Mouse (Mus musculus): ENCODE data around the gene Abca8a. TPM values are rescaled to one million over a fixed set of nuclear protein-coding genes. Genes with fewer than 3 reads are reported as not detected.

Gene Abca8a
- polyA plus RNA-seq, 1 experiment from 2014 or later, result not detected

- Histone ChIP-seq H3K9ac (ENCODE audit: low read length) (no peak overlapping the region), H3K4me3 (ENCODE audit: low read depth, low read length) (no peak overlapping the region), H3K36me3 (ENCODE audit: control insufficient read depth, insufficient read depth, low read length) (no peaks in the 10 kb centered on the region), H3K27me3 (ENCODE audit: control insufficient read depth, insufficient read depth, low read length) (no peaks in the 10 kb centered on the region), H3K4me2 (ENCODE audit: low read depth, low read length, severe bottlenecking) (no peak overlapping the region), H3K27ac (ENCODE audit: low read depth, low read length) (no peak overlapping the region), H3K9me3 (ENCODE audit: control insufficient read depth, low read length) (no peaks in the 10 kb centered on the region), H3K4me1 (replicated peaks; ENCODE audit: control insufficient read depth, insufficient read depth, low read length) (no peaks in the 10 kb centered on the region)
- WGBS, result 83% methylated on average over 2 of the region's 2 CpGs
- ATAC-seq (replicated peaks; ENCODE audit: low FRiP score), result no peak
- DNase-seq (ENCODE audit: low spot score), result no peak
Observed at GRCm38 (mm10) chr11:110091328-110091727, 4.5 kb downstream of the Abca8a start.

GRCm38 (mm10) chr11:110072158-110072557, 23.6 kb downstream of the Abca8a start:
- H3K4me1 ChIP-seq (replicated peaks; ENCODE audit: control insufficient read depth, insufficient read depth, low read length), result no peaks in the 10 kb centered on the region
- no peaks in the 10 kb centered on the region for H3K36me3 ChIP-seq (ENCODE audit: control insufficient read depth, insufficient read depth, low read length)
- DNase-seq (ENCODE audit: low spot score), result no peak
- no peak overlapping the region for H3K4me3 ChIP-seq (ENCODE audit: low read depth, low read length)
- no peak for ATAC-seq (replicated peaks; ENCODE audit: low FRiP score)
- no peak overlapping the region for H3K4me2 ChIP-seq (ENCODE audit: low read depth, low read length, severe bottlenecking)
- no peak overlapping the region for H3K27ac ChIP-seq (ENCODE audit: low read depth, low read length)
- H3K9ac ChIP-seq (ENCODE audit: low read length), result no peak overlapping the region
- no peaks in the 10 kb centered on the region for H3K27me3 ChIP-seq (ENCODE audit: control insufficient read depth, insufficient read depth, low read length)
- no peaks in the 10 kb centered on the region for H3K9me3 ChIP-seq (ENCODE audit: control insufficient read depth, low read length)
- 82% methylated on average over 3 of the region's 3 CpGs for WGBS

- Histone ChIP-seq H3K27ac (ENCODE audit: low read depth, low read length) (no peak overlapping the region), H3K9ac (ENCODE audit: low read length) (no peak overlapping the region), H3K9me3 (ENCODE audit: control insufficient read depth, low read length) (no peaks in the 10 kb centered on the region), H3K36me3 (ENCODE audit: control insufficient read depth, insufficient read depth, low read length) (no peaks in the 10 kb centered on the region), H3K4me3 (ENCODE audit: low read depth, low read length) (no peak overlapping the region), H3K4me2 (ENCODE audit: low read depth, low read length, severe bottlenecking) (no peak overlapping the region), H3K4me1 (replicated peaks; ENCODE audit: control insufficient read depth, insufficient read depth, low read length) (no peaks in the 10 kb centered on the region), H3K27me3 (ENCODE audit: control insufficient read depth, insufficient read depth, low read length) (no peaks in the 10 kb centered on the region)
- no peak for DNase-seq (ENCODE audit: low spot score)
- 69% methylated on average over 4 of the region's 4 CpGs for WGBS
- ATAC-seq (replicated peaks; ENCODE audit: low FRiP score), result no peak
Observed at GRCm38 (mm10) chr11:110061032-110061431, 34.7 kb downstream of the Abca8a start.

- H3K4me3 ChIP-seq (ENCODE audit: low read depth, low read length), result no peak overlapping the region
- H3K27ac ChIP-seq (ENCODE audit: low read depth, low read length), result no peak overlapping the region
- no peaks in the 10 kb centered on the region for H3K36me3 ChIP-seq (ENCODE audit: control insufficient read depth, insufficient read depth, low read length)
- H3K4me2 ChIP-seq (ENCODE audit: low read depth, low read length, severe bottlenecking), result no peak overlapping the region
- ATAC-seq (replicated peaks; ENCODE audit: low FRiP score) (no peak), DNase-seq (ENCODE audit: low spot score) (no peak)
- WGBS, result 73% methylated on average over 2 of the region's 2 CpGs
- no peaks in the 10 kb centered on the region for H3K9me3 ChIP-seq (ENCODE audit: control insufficient read depth, low read length)
- H3K4me1 ChIP-seq (replicated peaks; ENCODE audit: control insufficient read depth, insufficient read depth, low read length), result no peaks in the 10 kb centered on the region
- H3K9ac ChIP-seq (ENCODE audit: low read length), result no peak overlapping the region
- H3K27me3 ChIP-seq (ENCODE audit: control insufficient read depth, insufficient read depth, low read length), result no peaks in the 10 kb centered on the region
Observed at GRCm38 (mm10) chr11:110060127-110060526, 35.7 kb downstream of the Abca8a start.

- Histone ChIP-seq H3K4me1 (replicated peaks; ENCODE audit: control insufficient read depth, insufficient read depth, low read length) (no peaks in the 10 kb centered on the region), H3K27ac (ENCODE audit: low read depth, low read length) (no peak overlapping the region), H3K36me3 (ENCODE audit: control insufficient read depth, insufficient read depth, low read length) (no peaks in the 10 kb centered on the region), H3K4me2 (ENCODE audit: low read depth, low read length, severe bottlenecking) (no peak overlapping the region), H3K4me3 (ENCODE audit: low read depth, low read length) (no peak overlapping the region), H3K9me3 (ENCODE audit: control insufficient read depth, low read length) (no peaks in the 10 kb centered on the region), H3K27me3 (ENCODE audit: control insufficient read depth, insufficient read depth, low read length) (no peaks in the 10 kb centered on the region), H3K9ac (ENCODE audit: low read length) (no peak overlapping the region)
- WGBS, result 82% methylated on average over 3 of the region's 3 CpGs
- DNase-seq (ENCODE audit: low spot score) (no peak), ATAC-seq (replicated peaks; ENCODE audit: low FRiP score) (no peak)
Observed at GRCm38 (mm10) chr11:110053681-110054080, 42.1 kb downstream of the Abca8a start.

- ATAC-seq (replicated peaks; ENCODE audit: low FRiP score) (no peak), DNase-seq (ENCODE audit: low spot score) (no peak)
- H3K9ac ChIP-seq (ENCODE audit: low read length), result no peak overlapping the region
- H3K4me2 ChIP-seq (ENCODE audit: low read depth, low read length, severe bottlenecking), result no peak overlapping the region
- no peaks in the 10 kb centered on the region for H3K9me3 ChIP-seq (ENCODE audit: control insufficient read depth, low read length)
- 98% methylated on average over 2 of the region's 2 CpGs for WGBS
- no peaks in the 10 kb centered on the region for H3K27me3 ChIP-seq (ENCODE audit: control insufficient read depth, insufficient read depth, low read length)
- H3K36me3 ChIP-seq (ENCODE audit: control insufficient read depth, insufficient read depth, low read length), result no peaks in the 10 kb centered on the region
- H3K4me3 ChIP-seq (ENCODE audit: low read depth, low read length), result no peak overlapping the region
- H3K4me1 ChIP-seq (replicated peaks; ENCODE audit: control insufficient read depth, insufficient read depth, low read length), result no peaks in the 10 kb centered on the region
- no peak overlapping the region for H3K27ac ChIP-seq (ENCODE audit: low read depth, low read length)
Observed at GRCm38 (mm10) chr11:110037795-110038194, 58.0 kb downstream of the Abca8a start.

GRCm38 (mm10) chr11:110028913-110029695, 66.7 kb downstream of the Abca8a start:
- DNase-seq (ENCODE audit: low spot score) (no peak), ATAC-seq (replicated peaks; ENCODE audit: low FRiP score) (no peak)
- no peak overlapping the region for H3K9ac ChIP-seq (ENCODE audit: low read length)
- no peaks in the 10 kb centered on the region for H3K27me3 ChIP-seq (ENCODE audit: control insufficient read depth, insufficient read depth, low read length)
- 83% methylated on average over 7 of the region's 7 CpGs for WGBS
- H3K4me2 ChIP-seq (ENCODE audit: low read depth, low read length, severe bottlenecking), result no peak overlapping the region
- no peak overlapping the region for H3K4me3 ChIP-seq (ENCODE audit: low read depth, low read length)
- H3K4me1 ChIP-seq (replicated peaks; ENCODE audit: control insufficient read depth, insufficient read depth, low read length), result no peaks in the 10 kb centered on the region
- H3K27ac ChIP-seq (ENCODE audit: low read depth, low read length), result no peak overlapping the region
- no peaks in the 10 kb centered on the region for H3K36me3 ChIP-seq (ENCODE audit: control insufficient read depth, insufficient read depth, low read length)
- no peaks in the 10 kb centered on the region for H3K9me3 ChIP-seq (ENCODE audit: control insufficient read depth, low read length)

- H3K27me3 ChIP-seq (ENCODE audit: control insufficient read depth, insufficient read depth, low read length), result no peaks in the 10 kb centered on the region
- H3K4me1 ChIP-seq (replicated peaks; ENCODE audit: control insufficient read depth, insufficient read depth, low read length), result no peaks in the 10 kb centered on the region
- DNase-seq (ENCODE audit: low spot score) (no peak), ATAC-seq (replicated peaks; ENCODE audit: low FRiP score) (no peak)
- 83% methylated on average over 2 of the region's 2 CpGs for WGBS
- no peak overlapping the region for H3K4me2 ChIP-seq (ENCODE audit: low read depth, low read length, severe bottlenecking)
- no peaks in the 10 kb centered on the region for H3K36me3 ChIP-seq (ENCODE audit: control insufficient read depth, insufficient read depth, low read length)
- H3K27ac ChIP-seq (ENCODE audit: low read depth, low read length), result no peak overlapping the region
- no peak overlapping the region for H3K9ac ChIP-seq (ENCODE audit: low read length)
- H3K4me3 ChIP-seq (ENCODE audit: low read depth, low read length), result no peak overlapping the region
- no peaks in the 10 kb centered on the region for H3K9me3 ChIP-seq (ENCODE audit: control insufficient read depth, low read length)
Observed at GRCm38 (mm10) chr11:110010836-110011546, 84.8 kb downstream of the Abca8a start.

Measured in forebrain, embryonic 11.5 days (tissue).